Mouse (Mus musculus): ENCODE measurements around the gene Olfr521.

DNA sequence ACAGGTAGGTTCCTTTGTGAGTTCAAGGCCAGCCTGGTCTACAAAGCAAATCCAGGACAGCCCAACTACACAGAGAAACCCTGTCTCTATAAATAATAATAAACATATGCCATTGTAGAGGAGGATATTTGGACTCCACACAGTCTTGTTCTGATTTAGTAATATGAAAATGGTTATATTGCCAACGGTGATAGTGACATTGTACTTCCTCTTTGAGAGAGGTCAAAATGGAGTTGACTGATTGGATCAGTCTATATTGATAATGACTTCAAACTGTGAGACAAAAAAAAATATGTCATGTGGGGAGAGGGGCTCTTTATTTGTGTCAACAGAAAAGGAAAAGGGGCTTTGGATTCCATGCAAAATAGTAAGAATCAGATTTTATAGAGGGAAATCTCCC, 42.0 kb downstream of the Olfr521 start:
- no peak for TF ChIP-seq CTCF (IDR thresholded peaks at IDR 0.05; ENCODE audit: insufficient read depth, low read depth, low read length)
- TF ChIP-seq POLR2A (IDR thresholded peaks at IDR 0.05; ENCODE audit: insufficient read depth, low read depth, low read length): no peak
